Mouse (Mus musculus) G1E-ER4 (cell line): ENCODE measurements around the gene Ccdc177. TPM values are rescaled to one million over a fixed set of nuclear protein-coding genes. Genes with fewer than 3 reads are reported as not detected.

Experiments used
- GATA1 ChIP-seq: IDR thresholded peaks from one replicate; pipeline ENCODE4 v1.8.0; 2012; ENCODE audit warnings: low read length, inconsistent platforms
- polyA plus RNA-seq: library from polyadenylated mRNA; stranded (reverse); fragments of >175 nt; gene quantifications from 2 replicates; pipeline ENCODE4 v1.2.3, GENCODE M21; 2012

The Ccdc177 gene
- polyA plus RNA-seq, 1 experiment: not detected

GRCm38 (mm10) chr12:80759387-80759712 lies 1.1 kb downstream of the Ccdc177 start:
- no peak for TF ChIP-seq GATA1

GRCm38 (mm10) chr12:80758559-80759386 lies 1.7 kb downstream of the Ccdc177 start:
- TF ChIP-seq GATA1: no peak

- no peak for TF ChIP-seq GATA1
Observed at GRCm38 (mm10) chr12:80757751-80758558, 2.5 kb downstream of the Ccdc177 start.

GRCm38 (mm10) chr12:80751556-80751955 lies 8.9 kb downstream of the Ccdc177 start:
- no peak for TF ChIP-seq GATA1

GRCm38 (mm10) chr12:80746031-80746813 lies 14.3 kb downstream of the Ccdc177 start:
- no peak for TF ChIP-seq GATA1

GRCm38 (mm10) chr12:80744614-80745013 lies 15.9 kb downstream of the Ccdc177 start:
- TF ChIP-seq GATA1: no peak

- no peak for TF ChIP-seq GATA1
Observed at GRCm38 (mm10) chr12:80739482-80739881, 21.0 kb downstream of the Ccdc177 start.

- TF ChIP-seq GATA1: no peak
Observed at GRCm38 (mm10) chr12:80737283-80737600, 23.2 kb downstream of the Ccdc177 start.

GRCm38 (mm10) chr12:80736464-80737282 lies 23.8 kb downstream of the Ccdc177 start:
- TF ChIP-seq GATA1: no peak

GRCm38 (mm10) chr12:80734526-80735470 lies 25.7 kb downstream of the Ccdc177 start:
- no peak for TF ChIP-seq GATA1

GRCm38 (mm10) chr12:80730567-80730966 lies 29.9 kb downstream of the Ccdc177 start:
- TF ChIP-seq GATA1: no peak

GRCm38 (mm10) chr12:80729758-80730530 lies 30.5 kb downstream of the Ccdc177 start:
- no peak for TF ChIP-seq GATA1

GRCm38 (mm10) chr12:80728814-80729213 lies 31.7 kb downstream of the Ccdc177 start:
- no peak for TF ChIP-seq GATA1
